Mouse (Mus musculus): Measurements from ENCODE around the gene Gm4869.
"Not testable (repeated sequence)": the region's sequence is repeated elsewhere in the genome, so short reads cannot be mapped to it uniquely, and the experiment has no call there.

Gm4869 gene

DNA sequence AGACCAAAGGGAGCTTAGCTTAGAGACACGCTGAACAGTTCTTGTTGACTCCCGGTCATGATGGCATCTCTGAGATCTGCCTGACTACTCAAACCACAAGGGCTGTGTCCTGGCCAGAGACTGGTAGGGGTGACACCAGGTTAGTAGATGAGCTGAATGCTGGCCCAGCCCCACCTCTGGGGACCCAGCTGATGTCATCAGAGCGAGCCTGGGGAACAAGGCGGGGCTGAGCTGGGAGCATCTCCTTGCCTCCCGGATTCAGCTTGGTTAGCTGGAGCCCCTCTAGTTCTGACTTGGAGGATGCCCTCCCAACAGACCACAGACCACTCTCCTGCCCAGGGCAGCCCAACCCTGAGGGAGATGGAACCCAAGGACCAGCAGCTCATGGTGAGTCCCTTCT lies at the start of gene Gm4869:
Gene Gm4869 (plus strand): TSS at position 301 of the 400 bp plus-strand sequence.
- no peak for DNase-seq (ENCODE audit: low spot score)

GRCm38 (mm10) chr5:140396166-140396940 lies 49.1 kb upstream of the Gm4869 start:
- DNase-seq (ENCODE audit: low spot score), result peak; percentile 54

DNA sequence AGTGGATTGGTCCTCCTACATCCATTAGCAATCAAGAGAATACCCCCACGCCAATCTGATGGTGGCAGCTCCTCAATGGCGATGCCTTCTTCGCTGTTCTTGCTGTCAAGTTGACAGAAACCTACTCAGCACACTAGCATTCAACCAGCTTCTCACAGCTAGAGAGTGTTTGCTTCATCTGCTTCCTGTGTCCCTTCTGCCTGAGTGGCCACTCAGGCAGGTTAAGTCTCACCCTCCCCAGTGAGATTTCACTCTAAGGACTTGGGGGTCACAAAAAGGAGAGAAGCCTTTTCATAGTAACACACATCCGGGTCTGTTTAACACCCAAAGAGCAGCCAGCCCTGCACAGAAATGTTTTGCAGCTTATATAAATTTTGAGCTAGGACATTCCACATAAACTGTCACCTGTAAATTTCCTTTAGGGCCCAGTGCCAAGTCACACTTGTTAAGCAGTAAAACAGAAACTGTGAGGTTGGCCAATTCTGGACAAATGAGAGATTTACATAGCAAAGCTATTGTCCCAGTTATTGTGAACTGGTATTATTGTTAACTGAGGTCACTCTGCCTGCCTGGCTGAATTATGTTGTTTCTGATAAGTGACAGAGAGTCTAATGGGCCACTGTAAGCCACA lies 42.7 kb upstream of the Gm4869 start:
- no peak for DNase-seq (ENCODE audit: low spot score)

DNA sequence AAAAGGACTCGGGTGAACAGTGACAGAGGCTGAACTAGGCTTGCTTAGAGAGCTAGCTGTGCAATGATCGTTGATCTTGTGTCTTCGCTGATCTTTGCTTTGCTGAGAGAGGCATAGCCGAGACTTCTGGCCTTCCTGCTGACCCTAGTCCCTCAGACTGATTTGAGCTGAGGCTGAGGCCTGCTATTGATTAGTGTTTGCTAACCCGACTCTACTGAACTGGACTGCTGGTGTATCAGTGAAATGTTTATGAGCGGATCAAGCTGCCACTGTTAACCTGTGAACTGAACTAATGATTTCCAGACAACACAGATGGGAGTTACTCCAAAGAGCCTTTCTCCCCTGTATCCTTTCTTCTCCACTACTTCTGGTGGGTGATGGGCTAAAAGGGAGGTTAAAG lies 40.3 kb upstream of the Gm4869 start:
- DNase-seq (ENCODE audit: low spot score), result no peak

DNA sequence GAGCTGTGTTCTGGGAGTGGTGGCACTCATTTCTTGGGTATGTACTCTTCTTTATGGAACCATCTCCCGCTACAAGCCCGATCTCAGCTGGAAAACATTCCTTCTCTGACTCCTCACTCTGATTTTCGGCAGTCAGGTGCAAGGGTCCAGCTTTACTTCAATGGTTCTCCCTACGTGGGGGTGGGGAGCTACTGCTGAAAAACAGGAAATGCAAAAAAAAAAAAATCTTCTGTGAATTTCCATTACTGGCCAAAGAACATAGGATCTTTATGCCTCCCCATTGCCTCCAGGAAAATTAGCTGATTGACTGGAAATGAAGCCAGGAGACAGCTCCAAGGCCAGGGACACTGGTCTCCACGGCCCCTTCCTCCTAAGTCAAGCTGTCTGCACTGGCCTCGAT lies 38.8 kb upstream of the Gm4869 start:
- DNase-seq (ENCODE audit: low spot score), result no peak

DNA sequence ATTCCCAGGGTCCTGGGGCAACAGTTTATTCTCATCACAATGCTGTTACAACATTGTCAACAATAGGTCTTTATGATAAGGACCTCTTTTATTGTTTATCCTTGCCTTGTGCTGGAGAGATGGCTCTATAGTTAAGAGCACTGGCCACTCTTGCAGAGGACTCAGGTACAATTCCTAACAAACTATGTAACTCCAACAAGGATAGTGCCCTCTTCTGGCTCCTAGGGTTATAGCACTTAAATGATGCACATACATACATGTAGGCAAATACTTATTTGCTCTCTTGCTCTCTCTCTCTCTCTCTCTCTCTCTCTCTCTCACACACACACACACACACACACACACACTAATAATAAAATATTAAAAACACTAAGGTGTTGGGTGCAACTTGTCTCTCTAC lies 36.6 kb upstream of the Gm4869 start:
- no peak for DNase-seq (ENCODE audit: low spot score)

GRCm38 (mm10) chr5:140411339-140411738 lies 34.1 kb upstream of the Gm4869 start:
- peak; percentile 78 for DNase-seq (ENCODE audit: low spot score)

- peak; percentile 34 for DNase-seq (ENCODE audit: low spot score)
Observed at GRCm38 (mm10) chr5:140414647-140415046, 30.8 kb upstream of the Gm4869 start.

- DNase-seq (ENCODE audit: low spot score), result no peak
Observed at GRCm38 (mm10) chr5:140418106-140418488, 27.3 kb upstream of the Gm4869 start.

GRCm38 (mm10) chr5:140418489-140419441 lies 26.7 kb upstream of the Gm4869 start, which contains the start of gene Eif3b:
TSS of gene Eif3b (plus strand) at chr5:140419328.
- peak; percentile 95 for DNase-seq (ENCODE audit: low spot score)

- DNase-seq (ENCODE audit: low spot score), result no peak
Observed at GRCm38 (mm10) chr5:140419442-140420080, 25.9 kb upstream of the Gm4869 start.

DNA sequence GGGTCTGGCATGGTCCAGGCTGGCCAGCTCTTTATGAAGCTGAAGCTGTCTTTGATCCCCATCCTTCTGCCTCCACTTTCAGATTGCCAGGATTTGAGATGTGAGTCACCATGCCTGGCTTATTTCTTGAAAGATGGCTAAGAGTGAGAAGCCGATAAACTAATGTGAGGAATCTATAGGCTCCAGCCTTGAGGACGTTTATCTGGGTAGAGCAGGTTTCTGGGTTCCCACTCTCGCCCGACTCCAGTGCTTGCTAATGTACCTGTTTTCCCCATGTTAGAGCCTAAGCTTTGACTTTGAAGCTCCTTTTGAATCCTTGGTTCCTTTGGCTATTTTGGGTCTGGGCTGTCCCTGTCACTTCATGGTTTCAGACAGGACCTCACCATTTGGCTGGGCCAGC lies 24.8 kb upstream of the Gm4869 start:
- no peak for DNase-seq (ENCODE audit: low spot score)

- no peak for DNase-seq (ENCODE audit: low spot score)
Observed at GRCm38 (mm10) chr5:140425016-140425783, 20.2 kb upstream of the Gm4869 start.

DNA sequence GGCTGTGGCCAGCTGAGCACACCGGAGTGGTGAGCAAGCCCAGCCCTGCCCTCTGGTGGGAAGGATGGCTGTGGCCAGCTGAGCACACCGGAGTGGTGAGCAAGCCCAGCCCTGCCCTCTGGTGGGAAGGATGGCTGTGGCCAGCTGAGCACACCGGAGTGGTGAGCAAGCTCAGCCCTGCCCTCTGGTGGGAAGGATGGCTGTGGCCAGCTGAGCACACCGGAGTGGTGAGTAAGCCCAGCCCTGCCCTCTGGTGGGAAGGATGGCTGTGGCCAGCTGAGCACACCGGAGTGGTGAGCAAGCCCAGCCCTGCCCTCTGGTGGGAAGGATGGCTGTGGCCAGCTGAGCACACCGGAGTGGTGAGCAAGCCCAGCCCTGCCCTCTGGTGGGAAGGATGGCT lies 6.3 kb upstream of the Gm4869 start:
- DNase-seq (ENCODE audit: low spot score), result not testable (repeated sequence)

- DNase-seq (ENCODE audit: low spot score), result no peak
Observed at GRCm38 (mm10) chr5:140441406-140441805, 4.0 kb upstream of the Gm4869 start.

- no peak for DNase-seq (ENCODE audit: low spot score)
Observed at GRCm38 (mm10) chr5:140444012-140444411, 1.4 kb upstream of the Gm4869 start.

- DNase-seq (ENCODE audit: low spot score), result no peak
Observed at GRCm38 (mm10) chr5:140446054-140446453, 609 bp downstream of the Gm4869 start.

DNA sequence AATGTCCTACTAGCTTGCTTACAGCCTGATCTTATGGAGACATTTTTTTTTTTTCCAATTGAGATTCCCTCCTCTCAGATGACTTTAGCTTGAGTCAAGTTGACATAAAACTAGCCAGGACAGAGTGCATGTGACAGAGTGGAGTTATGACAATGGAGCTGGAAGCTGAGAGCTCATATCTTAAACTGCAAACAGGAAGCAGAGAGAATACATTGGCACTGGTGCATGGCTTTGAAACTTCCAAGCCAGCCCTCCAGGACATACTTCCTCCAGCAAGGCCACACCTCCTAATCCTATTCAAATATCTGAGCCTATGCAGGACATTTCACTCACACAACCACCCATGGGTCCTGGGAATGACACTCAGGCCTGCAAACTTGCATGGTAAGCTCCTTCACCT lies 9.0 kb downstream of the Gm4869 start:
- no peak for DNase-seq (ENCODE audit: low spot score)

DNA sequence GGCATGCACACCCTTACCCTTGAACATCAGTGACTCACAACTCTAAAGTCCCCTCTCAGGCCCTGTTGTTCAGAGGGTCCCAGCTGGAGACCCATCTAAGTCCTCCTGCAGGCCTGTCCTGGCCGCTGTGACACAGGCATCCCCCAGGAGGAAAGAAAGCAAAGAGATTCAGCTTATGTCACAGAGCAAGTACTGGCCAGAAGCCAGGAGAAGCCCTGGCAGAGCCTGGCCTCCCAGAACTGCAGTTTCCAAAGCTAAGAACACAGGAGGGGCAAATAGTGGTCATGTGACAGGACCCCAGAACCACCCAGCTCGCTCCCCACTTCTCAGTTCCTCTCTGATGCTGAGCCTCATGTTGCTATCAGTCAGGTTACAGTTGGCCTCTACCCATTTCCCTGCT lies 10.0 kb downstream of the Gm4869 start:
- no peak for DNase-seq (ENCODE audit: low spot score)

DNA sequence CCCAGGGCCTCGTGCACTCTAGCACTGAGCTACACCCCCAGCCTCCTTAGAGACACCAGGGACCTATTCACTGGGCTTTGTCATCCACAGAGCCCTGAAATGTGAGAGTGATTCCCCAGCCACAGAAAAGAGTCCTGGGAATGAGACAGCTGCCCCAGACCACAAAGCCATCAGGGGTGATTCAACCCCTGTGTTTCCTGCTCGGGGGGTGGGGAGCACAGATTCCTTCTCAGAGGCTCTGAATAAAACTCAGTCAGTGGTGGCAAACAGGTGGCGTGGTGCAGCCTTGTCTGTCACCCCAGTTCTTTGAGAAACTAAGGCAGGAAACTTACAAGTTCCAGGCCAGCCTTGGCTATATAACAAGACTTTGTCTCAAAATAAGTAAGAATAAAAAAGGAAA lies 16.0 kb downstream of the Gm4869 start:
- no peak for DNase-seq (ENCODE audit: low spot score)

DNA sequence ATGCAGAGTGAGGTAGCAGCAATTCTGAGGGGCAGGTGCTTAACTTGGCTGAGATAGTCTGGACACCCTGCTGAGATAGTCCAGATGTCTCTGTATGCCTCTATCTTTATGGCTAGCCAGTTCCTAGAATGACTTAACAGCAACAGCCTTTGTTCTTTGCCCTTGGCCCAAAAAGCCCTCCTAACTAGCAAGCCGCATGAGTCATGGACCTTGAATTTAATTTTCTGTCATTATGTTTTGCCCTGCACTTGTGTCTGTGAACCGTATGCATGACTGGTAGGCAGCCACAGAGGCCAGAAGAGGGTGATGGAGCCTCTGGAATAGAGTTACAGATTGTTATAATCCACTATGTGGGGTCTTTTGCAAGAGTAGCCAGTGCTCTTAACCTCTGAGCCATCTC lies 17.7 kb downstream of the Gm4869 start:
- not testable (repeated sequence) for DNase-seq (ENCODE audit: low spot score)

All from retina, embryonic 14.5 days (tissue).